8 mouse cellular contexts compared by ENCODE assay signal in the genomic region with DNA sequence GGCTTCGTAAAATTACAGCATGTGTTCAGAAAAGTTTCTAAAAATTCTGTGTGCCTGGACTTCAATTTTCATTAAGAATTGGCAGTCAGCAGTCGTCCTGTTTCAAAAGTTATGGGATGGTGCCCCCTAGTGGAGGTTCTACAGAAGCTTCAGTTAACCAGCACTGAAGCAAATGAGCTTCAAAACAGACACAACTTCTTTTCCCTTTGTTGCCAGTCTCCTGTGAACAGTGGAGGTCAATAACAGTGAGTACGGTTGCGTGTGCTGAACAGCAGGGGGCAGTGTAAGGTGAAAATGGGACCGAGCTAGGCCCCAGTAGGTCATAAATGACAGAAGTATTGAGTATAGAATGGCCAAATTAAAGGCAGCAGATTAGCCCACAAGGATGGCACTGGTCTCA. TPM values are rescaled to one million over a fixed set of nuclear protein-coding genes. Genes with fewer than 3 reads are reported as not detected.
DNase-seq lines count a peak whose midpoint lies in the region; ATAC-seq and TF ChIP-seq lines count a peak whose summit lies in the region.

No protein-coding gene starts in this region.

- intact Hi-C loops in gastrocnemius, postnatal 14 days (cut with DNase I; ENCODE audit: low total_unique reads), result loop anchor here (10.0 kb wide), 1 partner anchor 709 kb away; no protein-coding TSS in a partner anchor

- DNase-seq in A20 (ENCODE audit: low read depth, low spot score) (peak; percentile 72), R1 (ENCODE audit: low read depth, low spot score) (peak; percentile 90)
- peak; percentile 67 for DNase-seq in gastrocnemius, postnatal 14 days
- peak; percentile 81 for DNase-seq in kidney, adult 2 months
- DNase-seq in limb, embryonic 14.5 days (ENCODE audit: low spot score), result peak; percentile 77
- DNase-seq in thymus, adult 2 months, result peak; percentile 67

- no peaks in the 10 kb centered on the region for H3K27me3 ChIP-seq in kidney, adult 2 months (replicated peaks; ENCODE audit: control insufficient read depth, insufficient read depth, low read length)
- H3K27me3 ChIP-seq in limb, embryonic 14.5 days (ENCODE audit: control insufficient read depth, insufficient read depth, low read length), result peaks cover 13% of the 10 kb centered on the region; the same call in 1 of the 2 replicates
- no peaks in the 10 kb centered on the region; the same call in 1 of the 2 replicates for H3K27me3 ChIP-seq in thymus, adult 2 months (ENCODE audit: control insufficient read depth, insufficient read depth, low read length)

- H3K9ac ChIP-seq in limb, embryonic 14.5 days (ENCODE audit: low read depth, low read length, severe bottlenecking), result no peak overlapping the region

- H3K36me3 ChIP-seq in kidney, adult 2 months (ENCODE audit: control insufficient read depth, insufficient read depth, low read length), result no peaks in the 10 kb centered on the region
- no peaks in the 10 kb centered on the region for H3K36me3 ChIP-seq in limb, embryonic 14.5 days (ENCODE audit: control insufficient read depth, insufficient read depth, low read length)
- no peaks in the 10 kb centered on the region for H3K36me3 ChIP-seq in thymus, adult 2 months (ENCODE audit: control insufficient read depth, insufficient read depth, low read length)

- H3K4me3 ChIP-seq in cortical plate, adult 2 months (ENCODE audit: insufficient read depth, low read length), result no peak overlapping the region
- H3K4me3 ChIP-seq in kidney, adult 2 months (ENCODE audit: insufficient read depth, low read depth, low read length), result no peak overlapping the region
- no peak overlapping the region for H3K4me3 ChIP-seq in limb, embryonic 14.5 days (replicated peaks; ENCODE audit: low read length)
- no peak overlapping the region for H3K4me3 ChIP-seq in thymus, adult 2 months (ENCODE audit: control insufficient read depth, insufficient read depth, low read length)

- no peaks in the 10 kb centered on the region for H3K4me1 ChIP-seq in cortical plate, adult 2 months (ENCODE audit: control insufficient read depth, insufficient read depth, low read length)
- no peaks in the 10 kb centered on the region for H3K4me1 ChIP-seq in kidney, adult 2 months (ENCODE audit: control insufficient read depth, insufficient read depth, low read length)
- H3K4me1 ChIP-seq in limb, embryonic 14.5 days (ENCODE audit: control insufficient read depth, insufficient read depth, low read length), result no peaks in the 10 kb centered on the region
- H3K4me1 ChIP-seq in thymus, adult 2 months (replicated peaks; ENCODE audit: control insufficient read depth, insufficient read depth, low read length), result no peaks in the 10 kb centered on the region; the same call in 1 of the 2 replicates

- H3K27ac ChIP-seq in cortical plate, adult 2 months (ENCODE audit: insufficient read depth, low read length), result no peak overlapping the region
- no peak overlapping the region for H3K27ac ChIP-seq in kidney, adult 2 months (ENCODE audit: insufficient read depth, low read depth, low read length)
- no peak overlapping the region for H3K27ac ChIP-seq in limb, embryonic 14.5 days (replicated peaks; ENCODE audit: low read depth, low read length)
- H3K27ac ChIP-seq in thymus, adult 2 months (ENCODE audit: control insufficient read depth, insufficient read depth, low read length), result no peak overlapping the region

- WGBS in kidney, adult 2 months, result 2% methylated on average over 5 of the region's 5 CpGs
- 1% methylated on average over 5 of the region's 5 CpGs for WGBS in limb, embryonic 14.5 days
- WGBS in thymus, adult 2 months, result 7% methylated on average over 5 of the region's 5 CpGs

- TF ChIP-seq POLR2A in cortical plate, adult 2 months (IDR thresholded peaks at IDR 0.05; ENCODE audit: extremely low read depth, insufficient read depth, low read length), result no peak
- TF ChIP-seq POLR2A in kidney, adult 2 months (IDR thresholded peaks at IDR 0.05; ENCODE audit: low read depth, low read length), result no peak
- no peak for TF ChIP-seq POLR2A in limb, embryonic 14.5 days (IDR thresholded peaks at IDR 0.05; ENCODE audit: borderline replicate concordance, extremely low read depth, insufficient read depth, insufficient read length)
- TF ChIP-seq POLR2A in thymus, adult 2 months (IDR thresholded peaks at IDR 0.05; ENCODE audit: control insufficient read depth, extremely low read depth, insufficient read depth, low read length, poor library complexity), result no peak

- H3K9me3 ChIP-seq in limb, embryonic 14.5 days (ENCODE audit: control insufficient read depth, low read length), result no peaks in the 10 kb centered on the region

- peak; percentile 60; the same call in 1 of the 2 replicates for TF ChIP-seq CTCF in cortical plate, adult 2 months (IDR thresholded peaks at IDR 0.05; ENCODE audit: extremely low read depth, insufficient read depth, low read length)
- peak; percentile 61 for TF ChIP-seq CTCF in kidney, adult 2 months (conservative IDR thresholded peaks at IDR 0.05; ENCODE audit: insufficient read depth, insufficient read length, low read depth, low read length)
- no peak for TF ChIP-seq CTCF in thymus, adult 2 months (IDR thresholded peaks at IDR 0.05; ENCODE audit: borderline replicate concordance, control insufficient read depth, extremely low read depth, insufficient read depth, low read length, poor library complexity)

- H3K4me2 ChIP-seq in limb, embryonic 14.5 days (replicated peaks; ENCODE audit: low read depth, low read length, severe bottlenecking), result no peak overlapping the region

- peak; percentile 62 for ATAC-seq in limb, embryonic 14.5 days (ENCODE audit: low FRiP score, low read depth)
- ATAC-seq in monocyte, adult 5-6 weeks (replicated peaks; ENCODE audit: insufficient number of reproducible peaks, low FRiP score, low TSS enrichment, poor library complexity, severe bottlenecking), result peak; percentile 60; the same call in 1 of the 2 replicates

RNA-seq across cellular contexts. Expression of gene Tmem30b, which starts 8.0 kb away (rescaled TPM):
- polyA plus RNA-seq in cortical plate, adult 2 months (2012; rRNA removed), result 0.13 and 0.27 TPM in 2 replicates
- under 1 TPM; 0.80 to 0.96 TPM for total RNA-seq in gastrocnemius, postnatal 14 days (2021)
- 16.5 and 22.3 TPM in 2 replicates for polyA plus RNA-seq in kidney, adult 2 months (2012; rRNA removed)
- polyA plus RNA-seq in limb, embryonic 14.5 days (2012; rRNA removed), result 13.8 and 19.8 TPM in 2 replicates
- 16.9 and 17.0 TPM in 2 replicates for polyA plus RNA-seq in limb, embryonic 14.5 days (2014; fragmentation: Nextera tagmentation; extraction: Ambion mirVana)
- total RNA-seq in monocyte, adult 5-6 weeks (2017), result not detected in 3 replicates
- polyA plus RNA-seq in thymus, adult 2 months (2012; rRNA removed), result 4.1 and 4.3 TPM in 2 replicates

RNA-seq across cellular contexts. Expression of gene Prkch, which starts 30.4 kb away (rescaled TPM):
- 3.6 and 5.3 TPM in 2 replicates for polyA plus RNA-seq in cortical plate, adult 2 months (2012; rRNA removed)
- total RNA-seq in gastrocnemius, postnatal 14 days (2021), result 10 to 100 TPM in 1 of 2 experiments, 1 to 10 TPM in 1; 9.0 to 12.5 TPM
- 8.4 and 9.5 TPM in 2 replicates for polyA plus RNA-seq in kidney, adult 2 months (2012; rRNA removed)
- 7.6 and 9.3 TPM in 2 replicates for polyA plus RNA-seq in limb, embryonic 14.5 days (2012; rRNA removed)
- 17.2 and 17.9 TPM in 2 replicates for polyA plus RNA-seq in limb, embryonic 14.5 days (2014; fragmentation: Nextera tagmentation; extraction: Ambion mirVana)
- 140 to 209 TPM (median 154 TPM) in 3 replicates for total RNA-seq in monocyte, adult 5-6 weeks (2017)
- 43.1 and 45.5 TPM in 2 replicates for polyA plus RNA-seq in thymus, adult 2 months (2012; rRNA removed)
